Mouse (Mus musculus) ES-E14 (cell line): ENCODE results near the gene Erg.

Experiments
- CHD2 ChIP-seq: IDR thresholded peaks from 2 replicates; pipeline ENCODE4 v1.6.1; 2014; ENCODE audit warnings: mild to moderate bottlenecking, low read depth, low read length, inconsistent platforms
- HCFC1 ChIP-seq: IDR thresholded peaks from 2 replicates; pipeline ENCODE4 v1.6.1; 2012; ENCODE audit warnings: low read length, inconsistent platforms, borderline replicate concordance; ENCODE audit not compliant: insufficient read depth
- ZC3H11A ChIP-seq: IDR thresholded peaks from 2 replicates; pipeline ENCODE4 v1.6.1; 2012; ENCODE audit warnings: low read depth, mild to moderate bottlenecking, inconsistent platforms, low read length, borderline replicate concordance

GRCm38 (mm10) chr16:95448643-95449360 is 137.6 kb downstream of the Erg start:
- no peak for TF ChIP-seq CHD2
- no peak for TF ChIP-seq ZC3H11A
- no peak for TF ChIP-seq HCFC1
